Mouse (Mus musculus) liver, postnatal 0 days (tissue): ENCODE results near the gene Tspan18. TPM values are rescaled to one million over a fixed set of nuclear protein-coding genes. Genes with fewer than 3 reads are reported as not detected.

Experiments
- ATAC-seq: fragments of 200-750 bp; cut with Nextera tagmentation; 2 replicates; pipeline ENCODE4 v1.8.0; 2017; ENCODE audit warnings: mild to moderate bottlenecking, moderate library complexity
- DNase-seq: peaks from one replicate; pipeline ENCODE4 v3.0.0-alpha.2; 2016
- H3K27ac ChIP-seq: fragments of 300-500 bp; sonication (generic); 2 replicates; pipeline ENCODE4 v1.5.1; 2014; ENCODE audit warnings: antibody characterized with exemption, moderate library complexity, mild to moderate bottlenecking, low read depth
- H3K27me3 ChIP-seq: fragments of 300-500 bp; sonication (generic); 2 replicates; pipeline ENCODE4 v1.6.1; 2014; ENCODE audit warnings: low read length, control low read depth, mixed read lengths; ENCODE audit not compliant: insufficient read depth
- H3K36me3 ChIP-seq: fragments of 300-500 bp; sonication (generic); replicated peaks from 2 replicates; pipeline ENCODE4 v1.6.1; 2014; ENCODE audit warnings: mild to moderate bottlenecking, control low read depth, low read length, moderate library complexity, mixed read lengths; ENCODE audit not compliant: insufficient read depth
- H3K4me1 ChIP-seq: fragments of 300-500 bp; sonication (generic); 2 replicates; pipeline ENCODE4 v1.6.1; 2014; ENCODE audit warnings: antibody characterized with exemption, mild to moderate bottlenecking, control low read depth; ENCODE audit not compliant: insufficient read depth
- H3K4me2 ChIP-seq: fragments of 300-500 bp; sonication (generic); 2 replicates; pipeline ENCODE4 v1.6.1; 2014; ENCODE audit warnings: low read depth, mild to moderate bottlenecking, low read length, moderate library complexity, mixed read lengths
- H3K4me3 ChIP-seq: fragments of 300-500 bp; sonication (generic); 2 replicates; pipeline ENCODE4 v1.5.1; 2014; ENCODE audit warnings: low read depth, low read length
- H3K9ac ChIP-seq: fragments of 300-500 bp; sonication (generic); replicated peaks from 2 replicates; pipeline ENCODE4 v1.6.1; 2014; ENCODE audit warnings: mild to moderate bottlenecking, moderate library complexity
- H3K9me3 ChIP-seq: fragments of 300-500 bp; sonication (generic); 2 replicates; pipeline ENCODE4 v1.6.1; 2016; ENCODE audit warnings: mild to moderate bottlenecking, control low read depth, low read length, mixed read lengths
- CTCF ChIP-seq: sonication (generic); IDR thresholded peaks from 2 replicates; pipeline ENCODE4 v1.5.1; 2016; ENCODE audit warnings: antibody characterized with exemption, low read depth
- EP300 ChIP-seq: IDR thresholded peaks from 2 replicates; pipeline ENCODE4 v1.6.1; 2016; ENCODE audit warnings: antibody characterized with exemption, low read depth, mild to moderate bottlenecking
- WGBS: fragments of 180-500 bp; shearing (Covaris S2); extraction: QIAGEN DNeasy Blood & Tissue Kit; methylation state at CpG from one replicate; pipeline ENCODE4 v1.1.7; 2014; ENCODE audit not compliant: insufficient replicate concordance; 5-methylcytosine and 5-hydroxymethylcytosine counted together
- polyA plus RNA-seq: library from polyadenylated mRNA; unstranded; fragments of >200 nt; fragmentation: Nextera tagmentation; extraction: Ambion mirVana; gene quantifications from 2 replicates; pipeline ENCODE4 v1.2.1, GENCODE M21; 2015

Tspan18 gene
- polyA plus RNA-seq, 1 experiment from 2014 or later, result 2.6 TPM

DNA sequence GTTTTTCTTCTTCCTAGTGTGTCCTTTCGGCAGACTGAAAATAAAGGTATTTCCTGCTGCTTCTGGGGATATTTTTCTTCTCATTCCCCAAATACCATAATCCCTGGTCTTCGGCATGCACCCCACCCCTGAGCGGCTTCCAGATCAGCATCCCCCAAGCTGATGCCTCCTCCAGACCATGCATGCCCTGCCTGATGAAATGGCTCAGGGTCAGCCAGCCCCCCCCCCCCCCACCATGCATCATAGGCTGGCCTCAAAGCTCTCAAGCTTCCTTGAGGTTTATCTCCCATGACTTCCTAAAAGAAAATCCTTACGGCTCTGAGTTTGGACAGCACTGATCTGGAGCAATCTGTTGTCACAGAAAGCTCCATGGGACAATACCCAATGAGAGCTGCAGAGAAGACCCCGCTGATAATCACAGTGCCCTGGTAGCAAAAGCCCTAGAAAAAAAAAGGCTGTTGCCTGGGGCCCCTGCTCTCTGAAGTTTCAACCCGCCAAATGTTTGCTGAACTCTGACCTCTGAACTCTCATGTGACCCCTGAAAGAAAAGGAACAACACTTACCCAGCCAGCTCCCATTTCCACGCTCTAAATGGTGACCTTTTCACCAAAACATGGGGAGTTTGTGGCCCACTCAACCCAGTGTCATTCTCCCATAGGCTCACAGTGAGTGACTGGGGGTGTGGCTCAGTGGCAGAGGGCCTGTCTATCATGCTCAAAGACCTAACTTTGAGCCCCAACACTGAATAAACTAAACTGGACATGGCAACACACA lies 43.8 kb downstream of the Tspan18 start:
- Histone ChIP-seq H3K27me3 (no peaks in the 10 kb centered on the region), H3K4me3 (no peak overlapping the region), H3K9me3 (no peaks in the 10 kb centered on the region), H3K4me1 (no peaks in the 10 kb centered on the region), H3K4me2 (no peak overlapping the region), H3K27ac (no peak overlapping the region), H3K9ac (no peak overlapping the region), H3K36me3 (no peaks in the 10 kb centered on the region)
- ATAC-seq (no peak), DNase-seq (no peak)
- WGBS, result 58% methylated on average over 7 of the region's 7 CpGs
- TF ChIP-seq EP300 (no peak), CTCF (no peak)

DNA sequence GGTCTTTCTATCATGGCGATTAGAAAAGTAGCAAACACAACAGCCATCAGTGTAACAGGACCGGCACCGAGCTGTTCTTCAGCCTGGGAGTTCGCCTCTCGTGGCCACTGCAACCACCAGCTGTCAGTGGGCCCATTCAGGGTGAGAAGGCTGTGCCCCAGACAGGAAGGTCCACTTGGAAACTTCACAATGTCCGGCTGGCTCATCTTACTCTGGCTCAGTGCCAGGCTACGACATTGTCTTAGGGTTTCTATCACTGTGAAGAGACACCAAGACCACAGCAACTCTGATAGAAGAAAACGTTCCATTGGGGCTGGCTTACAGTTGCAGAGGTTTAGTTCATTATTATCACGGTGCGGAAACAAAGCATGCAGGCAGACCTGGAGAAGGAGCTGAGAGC lies 45.1 kb downstream of the Tspan18 start:
- Histone ChIP-seq H3K4me3 (no peak overlapping the region), H3K36me3 (no peaks in the 10 kb centered on the region), H3K27ac (no peak overlapping the region), H3K9ac (no peak overlapping the region), H3K27me3 (no peaks in the 10 kb centered on the region), H3K9me3 (no peaks in the 10 kb centered on the region), H3K4me1 (no peaks in the 10 kb centered on the region), H3K4me2 (no peak overlapping the region)
- 65% methylated on average over 10 of the region's 10 CpGs for WGBS
- DNase-seq (no peak), ATAC-seq (no peak)
- no peak for TF ChIP-seq CTCF

DNA sequence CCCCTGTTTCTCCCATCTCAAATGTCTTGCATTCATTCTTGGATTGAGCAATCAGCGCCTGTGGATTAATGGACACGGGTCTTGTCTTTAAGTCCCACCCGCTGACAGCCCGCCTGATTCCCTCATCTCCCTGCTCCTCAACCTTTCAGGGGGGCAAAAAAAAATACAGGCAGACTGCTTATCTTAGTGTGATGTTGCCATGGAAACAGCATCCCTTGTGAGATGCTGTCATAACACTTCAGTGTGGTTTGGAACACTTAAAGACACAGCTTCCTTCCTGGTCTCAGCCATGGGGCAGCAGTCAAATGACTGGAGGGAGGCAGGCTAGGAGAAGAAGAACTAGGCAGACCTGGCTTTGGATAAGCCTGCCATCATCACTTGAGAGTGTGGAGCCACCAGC lies 47.0 kb downstream of the Tspan18 start:
- no peaks in the 10 kb centered on the region for H3K27me3 ChIP-seq
- no peak overlapping the region for H3K4me3 ChIP-seq
- no peaks in the 10 kb centered on the region for H3K36me3 ChIP-seq
- no peak overlapping the region for H3K4me2 ChIP-seq
- no peaks in the 10 kb centered on the region for H3K9me3 ChIP-seq
- WGBS, result 64% methylated on average over 4 of the region's 4 CpGs
- no peak for TF ChIP-seq EP300
- TF ChIP-seq CTCF, result no peak
- H3K9ac ChIP-seq, result no peak overlapping the region
- no peak for ATAC-seq
- H3K27ac ChIP-seq, result no peak overlapping the region
- no peak for DNase-seq
- H3K4me1 ChIP-seq, result no peaks in the 10 kb centered on the region

- no peaks in the 10 kb centered on the region for H3K4me1 ChIP-seq
- ATAC-seq (no peak), DNase-seq (no peak)
- no peaks in the 10 kb centered on the region for H3K36me3 ChIP-seq
- H3K27ac ChIP-seq, result no peak overlapping the region
- WGBS, result 63% methylated on average over 4 of the region's 4 CpGs
- no peak overlapping the region for H3K9ac ChIP-seq
- H3K4me2 ChIP-seq, result no peak overlapping the region
- no peaks in the 10 kb centered on the region for H3K27me3 ChIP-seq
- no peaks in the 10 kb centered on the region for H3K9me3 ChIP-seq
- no peak for TF ChIP-seq EP300
- no peak for TF ChIP-seq CTCF
- H3K4me3 ChIP-seq, result no peak overlapping the region
Observed at GRCm38 (mm10) chr2:93286742-93287141, 47.6 kb downstream of the Tspan18 start.

GRCm38 (mm10) chr2:93286321-93286720 lies 48.0 kb downstream of the Tspan18 start:
- H3K9ac ChIP-seq, result no peak overlapping the region
- TF ChIP-seq CTCF (no peak), EP300 (no peak)
- ATAC-seq, result no peak
- H3K4me2 ChIP-seq, result no peak overlapping the region
- no peaks in the 10 kb centered on the region for H3K9me3 ChIP-seq
- H3K27me3 ChIP-seq, result no peaks in the 10 kb centered on the region
- H3K36me3 ChIP-seq, result no peaks in the 10 kb centered on the region
- H3K4me1 ChIP-seq, result no peaks in the 10 kb centered on the region
- H3K27ac ChIP-seq, result no peak overlapping the region
- WGBS, result 48% methylated on average over 2 of the region's 2 CpGs
- DNase-seq, result no peak
- no peak overlapping the region for H3K4me3 ChIP-seq

DNA sequence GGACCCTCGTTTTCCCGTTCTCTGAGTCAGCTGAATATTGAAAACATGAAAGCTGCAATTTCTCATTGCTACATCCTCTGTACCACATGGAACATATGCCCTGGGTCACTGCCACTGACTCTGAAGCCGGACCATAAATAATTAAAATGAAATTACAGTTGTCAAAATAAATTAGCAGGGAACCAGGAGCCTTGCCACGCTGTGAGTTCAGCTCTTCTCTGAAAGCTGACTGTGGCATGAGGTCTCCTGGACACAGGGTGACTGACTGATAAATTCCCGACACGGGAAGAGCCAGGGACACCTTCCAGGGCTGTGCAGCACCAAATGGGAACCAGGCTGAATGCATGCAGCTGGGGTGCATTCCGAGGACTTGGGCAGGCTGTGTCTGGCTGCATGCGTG lies 48.5 kb downstream of the Tspan18 start:
- Histone ChIP-seq H3K4me3 (no peak overlapping the region), H3K4me2 (no peak overlapping the region), H3K27ac (no peak overlapping the region), H3K9me3 (no peaks in the 10 kb centered on the region), H3K4me1 (no peaks in the 10 kb centered on the region), H3K27me3 (no peaks in the 10 kb centered on the region), H3K36me3 (no peaks in the 10 kb centered on the region), H3K9ac (no peak overlapping the region)
- ATAC-seq (no peak), DNase-seq (no peak)
- WGBS, result 66% methylated on average over 8 of the region's 8 CpGs
- no peak for TF ChIP-seq CTCF
